Mouse (Mus musculus) embryonic facial prominence, embryonic 12.5 days (tissue): ENCODE results near the gene B230118H07Rik. TPM values are rescaled to one million over a fixed set of nuclear protein-coding genes. Genes with fewer than 3 reads are reported as not detected.
A peak's percentile ranks its signal among the peaks of the same experiment; 100 is the strongest.

ENCODE experiments used
- ATAC-seq: fragments of 200-750 bp; cut with Nextera tagmentation; 2 replicates; pipeline ENCODE4 v1.8.0; 2017; ENCODE audit not compliant: insufficient number of reproducible peaks, insufficient read depth, low FRiP score, low TSS enrichment
- H3K27ac ChIP-seq: fragments of 300-500 bp; sonication (generic); 2 replicates; pipeline ENCODE4 v1.5.1; 2016; ENCODE audit warnings: mild to moderate bottlenecking
- H3K27me3 ChIP-seq: fragments of 300-500 bp; sonication (generic); 2 replicates; pipeline ENCODE4 v1.6.1; 2016; ENCODE audit warnings: mild to moderate bottlenecking, moderate library complexity
- H3K36me3 ChIP-seq: fragments of 300-500 bp; sonication (generic); 2 replicates; pipeline ENCODE4 v1.6.1; 2016; ENCODE audit warnings: mild to moderate bottlenecking
- H3K4me1 ChIP-seq: fragments of 300-500 bp; sonication (generic); 2 replicates; pipeline ENCODE4 v1.6.1; 2016
- H3K4me2 ChIP-seq: fragments of 300-500 bp; sonication (generic); replicated peaks from 2 replicates; pipeline ENCODE4 v1.6.1; 2016; ENCODE audit warnings: mild to moderate bottlenecking, moderate library complexity
- H3K4me3 ChIP-seq: fragments of 300-500 bp; sonication (generic); 2 replicates; pipeline ENCODE4 v1.5.1; 2016; ENCODE audit warnings: mild to moderate bottlenecking
- H3K9ac ChIP-seq: fragments of 300-500 bp; sonication (generic); 2 replicates; pipeline ENCODE4 v1.6.1; 2016; ENCODE audit warnings: mild to moderate bottlenecking, moderate library complexity
- H3K9me3 ChIP-seq: fragments of 300-500 bp; sonication (generic); 2 replicates; pipeline ENCODE4 v1.6.1; 2016; ENCODE audit warnings: mild to moderate bottlenecking, moderate library complexity
- WGBS: fragments of 180-500 bp; shearing (Covaris S2); methylation state at CpG from one replicate; pipeline ENCODE4 v1.1.7; 2016; 5-methylcytosine and 5-hydroxymethylcytosine counted together
- polyA plus RNA-seq: library from polyadenylated mRNA; unstranded; fragments of >200 nt; fragmentation: Nextera tagmentation; extraction: Ambion mirVana; gene quantifications from 2 replicates; pipeline ENCODE4 v1.2.1, GENCODE M21; 2016

The B230118H07Rik gene
- polyA plus RNA-seq, 1 experiment from 2014 or later = 59.3 TPM

GRCm38 (mm10) chr2:101665703-101666092, 16.4 kb upstream of the B230118H07Rik start:
- Histone ChIP-seq H3K9ac (no peak overlapping the region), H3K27me3 (no peaks in the 10 kb centered on the region), H3K27ac (no peak overlapping the region), H3K9me3 (no peaks in the 10 kb centered on the region), H3K36me3 (no peaks in the 10 kb centered on the region), H3K4me1 (0 out of 2 replicates have a peak, but pooled peaks cover 5% of the 10 kb centered on the region), H3K4me2 (no peak overlapping the region), H3K4me3 (no peak overlapping the region)
- WGBS = 87% methylated on average over 3 of the region's 3 CpGs
- no peak for ATAC-seq

DNA sequence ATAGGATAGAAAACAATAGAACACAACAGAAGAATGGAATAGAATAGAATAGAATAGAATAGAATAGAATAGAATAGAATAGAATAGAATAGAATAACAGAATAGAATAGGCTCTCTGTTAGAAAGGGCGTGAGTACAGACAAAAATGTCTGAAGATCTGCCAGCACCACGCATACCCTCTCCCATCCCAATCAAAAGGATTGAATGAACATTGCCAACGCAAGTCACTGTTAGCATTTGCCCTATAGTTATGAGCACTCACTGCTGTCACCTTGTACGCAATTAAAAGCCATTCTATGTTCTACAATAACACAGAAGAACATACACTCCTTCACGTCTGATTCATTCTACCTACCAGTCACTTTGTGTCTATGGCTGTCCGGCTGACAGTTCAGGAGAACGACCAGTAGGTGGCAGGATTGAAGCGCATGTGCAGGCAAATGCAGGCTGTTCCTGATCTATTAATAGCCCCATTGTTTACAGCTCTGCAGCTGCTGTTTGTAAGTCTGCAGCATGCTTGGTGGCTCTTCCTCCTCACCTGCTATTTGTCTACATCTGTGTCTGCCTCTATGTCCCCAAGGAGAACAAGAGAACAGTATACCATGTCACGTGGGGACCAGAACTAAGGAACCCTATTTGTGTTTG, 15.8 kb upstream of the B230118H07Rik start:
- H3K27me3 ChIP-seq = no peaks in the 10 kb centered on the region
- H3K36me3 ChIP-seq = no peaks in the 10 kb centered on the region
- H3K27ac ChIP-seq = no peak overlapping the region
- ATAC-seq = 0 out of 2 replicates have a peak, but pooled peaks have one; percentile 69
- no peak overlapping the region for H3K9ac ChIP-seq
- H3K9me3 ChIP-seq = no peaks in the 10 kb centered on the region
- no peak overlapping the region for H3K4me3 ChIP-seq
- WGBS = 20% methylated on average over 9 of the region's 9 CpGs
- H3K4me1 ChIP-seq = 0 out of 2 replicates have a peak, but pooled peaks cover 5% of the 10 kb centered on the region
- H3K4me2 ChIP-seq = no peak overlapping the region

GRCm38 (mm10) chr2:101660536-101660935, 11.2 kb upstream of the B230118H07Rik start:
- Histone ChIP-seq H3K4me3 (no peak overlapping the region), H3K4me2 (no peak overlapping the region), H3K9ac (no peak overlapping the region), H3K36me3 (no peaks in the 10 kb centered on the region), H3K4me1 (0 out of 2 replicates have a peak, but pooled peaks cover 3% of the 10 kb centered on the region), H3K9me3 (no peaks in the 10 kb centered on the region), H3K27me3 (no peaks in the 10 kb centered on the region), H3K27ac (no peak overlapping the region)
- WGBS = 72% methylated on average over 2 of the region's 2 CpGs
- ATAC-seq = no peak

GRCm38 (mm10) chr2:101652921-101653597, 3.7 kb upstream of the B230118H07Rik start:
- no peak for ATAC-seq
- 17% methylated on average over 14 of the region's 14 CpGs for WGBS
- H3K36me3 ChIP-seq = no peaks in the 10 kb centered on the region
- peak overlapping the region; percentile 8; the same call in 1 of the 2 replicates for H3K9ac ChIP-seq
- H3K4me3 ChIP-seq = no peak overlapping the region
- peaks cover 11% of the 10 kb centered on the region; the same call in 1 of the 2 replicates for H3K4me1 ChIP-seq
- H3K27ac ChIP-seq = no peak overlapping the region
- no peaks in the 10 kb centered on the region for H3K27me3 ChIP-seq
- no peaks in the 10 kb centered on the region for H3K9me3 ChIP-seq
- H3K4me2 ChIP-seq = peak overlapping the region; percentile 45

- H3K4me3 ChIP-seq = no peak overlapping the region
- no peaks in the 10 kb centered on the region for H3K9me3 ChIP-seq
- WGBS = 46% methylated on average over 14 of the region's 14 CpGs
- no peaks in the 10 kb centered on the region for H3K36me3 ChIP-seq
- peak overlapping the region; percentile 45 for H3K4me2 ChIP-seq
- H3K27me3 ChIP-seq = no peaks in the 10 kb centered on the region
- ATAC-seq = no peak
- H3K4me1 ChIP-seq = peaks cover 11% of the 10 kb centered on the region; the same call in 1 of the 2 replicates
- no peak overlapping the region for H3K27ac ChIP-seq
- H3K9ac ChIP-seq = peak overlapping the region; percentile 8; the same call in 1 of the 2 replicates
These were observed 3.0 kb upstream of the B230118H07Rik start for GRCm38 (mm10) chr2:101652204-101652920.

DNA sequence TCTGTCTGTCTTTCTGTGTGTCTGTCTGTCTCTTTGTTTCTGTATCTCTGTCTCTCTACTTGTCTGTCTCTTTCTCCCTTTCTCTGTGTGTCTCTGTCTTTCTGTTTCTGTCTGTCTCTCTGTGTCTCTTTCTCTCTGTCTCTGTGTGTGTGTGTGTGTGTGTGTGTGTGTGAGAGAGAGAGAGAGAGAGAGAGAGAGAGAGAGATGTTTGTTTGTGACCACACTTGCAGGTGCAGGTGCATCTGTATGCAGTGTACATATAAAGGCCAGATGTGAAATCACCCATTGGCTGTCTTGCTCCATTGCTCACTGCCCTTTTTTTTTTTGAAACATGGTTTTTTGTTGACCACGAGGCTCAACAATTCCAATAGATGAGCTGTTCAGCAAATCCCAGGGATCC, 1.1 kb upstream of the B230118H07Rik start:
- no peak for ATAC-seq
- Histone ChIP-seq H3K4me1 (peaks cover 11% of the 10 kb centered on the region; the same call in 1 of the 2 replicates), H3K9ac (no peak overlapping the region), H3K27me3 (no peaks in the 10 kb centered on the region), H3K4me2 (no peak overlapping the region), H3K9me3 (no peaks in the 10 kb centered on the region), H3K27ac (no peak overlapping the region), H3K36me3 (no peaks in the 10 kb centered on the region), H3K4me3 (no peak overlapping the region)
- 64% methylated on average over 1 of the region's 1 CpGs for WGBS

DNA sequence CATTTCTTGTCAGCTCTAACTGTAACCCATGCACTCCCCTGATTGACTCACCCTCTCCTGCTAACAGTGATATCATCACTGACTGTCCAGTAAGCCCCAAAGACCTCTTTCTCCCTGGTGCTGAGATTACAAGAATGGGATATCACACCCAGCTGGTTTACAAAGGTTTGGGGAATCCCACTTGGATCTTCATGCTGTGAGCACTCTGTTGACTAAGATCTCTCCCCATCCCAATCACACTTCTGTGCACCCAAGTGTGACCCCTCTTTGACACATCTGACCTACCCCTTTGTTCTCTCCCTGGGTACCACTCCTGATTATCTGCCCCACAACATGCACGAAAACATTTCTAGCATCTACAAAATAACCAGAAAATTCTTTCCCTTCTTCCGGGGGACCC, 971 bp downstream of the B230118H07Rik start:
- peaks cover 11% of the 10 kb centered on the region; the same call in 1 of the 2 replicates for H3K4me1 ChIP-seq
- no peaks in the 10 kb centered on the region for H3K36me3 ChIP-seq
- no peak overlapping the region for H3K4me3 ChIP-seq
- no peak overlapping the region for H3K9ac ChIP-seq
- H3K27me3 ChIP-seq = no peaks in the 10 kb centered on the region
- WGBS = 62% methylated on average over 2 of the region's 2 CpGs
- ATAC-seq = no peak
- H3K27ac ChIP-seq = no peak overlapping the region
- H3K9me3 ChIP-seq = no peaks in the 10 kb centered on the region
- H3K4me2 ChIP-seq = peak overlapping the region; percentile 27

GRCm38 (mm10) chr2:101645841-101646240, 3.5 kb downstream of the B230118H07Rik start:
- Histone ChIP-seq H3K9ac (no peak overlapping the region), H3K27ac (no peak overlapping the region), H3K36me3 (no peaks in the 10 kb centered on the region), H3K9me3 (no peaks in the 10 kb centered on the region), H3K4me2 (no peak overlapping the region), H3K27me3 (no peaks in the 10 kb centered on the region), H3K4me1 (peaks cover 8% of the 10 kb centered on the region; the same call in 1 of the 2 replicates), H3K4me3 (no peak overlapping the region)
- whole genome bisulfite sequencing = 88% methylated on average over 1 of the region's 1 CpGs
- no peak for ATAC-seq

- Histone ChIP-seq H3K4me3 (no peak overlapping the region), H3K27me3 (no peaks in the 10 kb centered on the region), H3K9ac (no peak overlapping the region), H3K4me1 (no peaks in the 10 kb centered on the region), H3K4me2 (no peak overlapping the region), H3K36me3 (no peaks in the 10 kb centered on the region), H3K27ac (no peak overlapping the region), H3K9me3 (no peaks in the 10 kb centered on the region)
- WGBS = 71% methylated on average over 3 of the region's 3 CpGs
- ATAC-seq = no peak
These were observed 9.4 kb downstream of the B230118H07Rik start for GRCm38 (mm10) chr2:101639840-101640350.

GRCm38 (mm10) chr2:101638979-101639839, 10.1 kb downstream of the B230118H07Rik start:
- H3K9ac ChIP-seq = no peak overlapping the region
- no peaks in the 10 kb centered on the region for H3K4me1 ChIP-seq
- H3K4me2 ChIP-seq = no peak overlapping the region
- H3K9me3 ChIP-seq = no peaks in the 10 kb centered on the region
- no peaks in the 10 kb centered on the region for H3K27me3 ChIP-seq
- no peaks in the 10 kb centered on the region for H3K36me3 ChIP-seq
- ATAC-seq = no peak
- H3K27ac ChIP-seq = no peak overlapping the region
- no peak overlapping the region for H3K4me3 ChIP-seq
- 57% methylated on average over 7 of the region's 7 CpGs for WGBS
